Mouse (Mus musculus): ENCODE measurements around the gene Tor3a. TPM values are rescaled to one million over a fixed set of nuclear protein-coding genes. Genes with fewer than 3 reads are reported as not detected.

The Tor3a gene
- polyA plus RNA-seq, 1 experiment from 2014 or later: 5.1 TPM

DNA sequence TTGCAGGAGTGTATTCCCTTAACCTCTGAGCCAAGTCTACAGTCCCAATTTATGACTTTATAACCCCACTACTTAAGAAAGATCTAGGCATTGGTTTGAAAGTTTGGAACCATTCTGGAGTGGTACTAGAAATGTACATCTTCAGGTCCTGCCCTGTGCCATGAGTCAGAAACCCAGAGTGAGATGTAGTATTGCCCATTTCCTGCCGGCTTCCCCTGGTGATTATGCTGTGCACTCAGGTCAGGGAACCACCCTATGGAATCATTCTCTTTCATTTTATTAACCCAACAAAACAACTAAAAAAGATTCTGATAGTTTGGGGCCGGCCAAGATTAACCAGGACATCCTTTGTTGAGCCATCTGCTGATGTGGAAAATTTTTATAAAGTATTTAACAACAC is 68.2 kb downstream of the Tor3a start:
- no peak overlapping the region for H3K4me3 ChIP-seq
- no peak for ATAC-seq (ENCODE audit: extremely low read depth, insufficient number of reproducible peaks, low FRiP score, low TSS enrichment)
- WGBS: 64% methylated on average over 2 of the region's 2 CpGs
- 0 out of 2 replicates have a peak overlapping the region, but pooled peaks have one; percentile 19 for H3K9ac ChIP-seq
- no peaks in the 10 kb centered on the region for H3K27me3 ChIP-seq (replicated peaks)
- H3K4me2 ChIP-seq: no peak overlapping the region
- H3K9me3 ChIP-seq: no peaks in the 10 kb centered on the region
- peaks cover 28% of the 10 kb centered on the region for H3K4me1 ChIP-seq
- H3K27ac ChIP-seq (replicated peaks): peak overlapping the region; percentile 36; the same call in 1 of the 2 replicates
- H3K36me3 ChIP-seq: no peaks in the 10 kb centered on the region; the same call in 1 of the 2 replicates

DNA sequence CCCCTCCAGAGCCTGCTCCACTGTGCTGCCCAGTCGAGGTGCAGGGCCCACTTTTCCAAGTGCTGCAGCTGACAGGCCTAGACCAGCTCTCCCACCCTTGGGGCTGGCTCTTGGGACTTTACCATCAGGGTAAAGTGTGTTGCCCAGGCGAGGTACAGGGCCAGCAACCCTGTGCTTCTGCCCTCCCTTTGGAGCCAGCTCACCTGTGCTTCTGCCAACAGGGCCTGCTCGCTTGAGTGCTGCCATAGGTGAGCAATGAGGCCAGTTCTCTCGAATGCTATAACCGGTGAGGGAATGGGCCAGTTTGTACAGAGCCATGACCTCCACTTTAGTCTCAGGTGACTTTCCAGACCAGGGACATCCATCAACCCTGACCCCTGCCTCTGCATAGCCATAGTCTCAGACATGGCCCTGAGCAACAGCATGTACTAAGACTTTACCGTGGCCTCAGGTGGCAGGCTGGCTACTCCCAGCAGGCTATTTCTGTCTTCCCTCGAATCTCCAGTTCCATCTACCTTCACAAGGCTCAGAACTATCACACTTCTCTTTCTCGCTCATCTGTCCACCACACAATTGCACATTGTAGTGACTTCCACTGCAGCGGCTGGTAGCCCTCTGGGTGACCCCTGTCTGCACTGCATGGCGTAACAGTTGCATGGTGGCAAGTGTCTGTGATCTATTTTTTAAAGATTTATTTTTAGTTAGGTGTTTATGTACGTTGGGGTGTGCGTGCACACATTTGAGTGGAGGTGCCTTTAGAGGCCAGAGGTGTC is 68.9 kb downstream of the Tor3a start:
- peaks cover 28% of the 10 kb centered on the region for H3K4me1 ChIP-seq
- peak overlapping the region; percentile 36; the same call in 1 of the 2 replicates for H3K27ac ChIP-seq (replicated peaks)
- WGBS: 57% methylated on average over 12 of the region's 12 CpGs
- ATAC-seq (ENCODE audit: extremely low read depth, insufficient number of reproducible peaks, low FRiP score, low TSS enrichment): no peak
- H3K4me2 ChIP-seq: no peak overlapping the region
- H3K36me3 ChIP-seq: no peaks in the 10 kb centered on the region
- H3K9ac ChIP-seq: 0 out of 2 replicates have a peak overlapping the region, but pooled peaks have one; percentile 19
- H3K4me3 ChIP-seq: no peak overlapping the region
- no peaks in the 10 kb centered on the region for H3K27me3 ChIP-seq (replicated peaks)
- no peaks in the 10 kb centered on the region for H3K9me3 ChIP-seq

Other genes with a start within 250 kb of the Tor3a start
- gene Soat1, start 200.0 kb downstream of the Tor3a start, polyA plus RNA-seq (2015; fragmentation: Nextera tagmentation; extraction: Ambion mirVana): 33.1 and 36.3 TPM in 2 replicates
- gene Gm10031, start 150.3 kb downstream of the Tor3a start, polyA plus RNA-seq (2015; fragmentation: Nextera tagmentation; extraction: Ambion mirVana): 0.31 and 0.61 TPM in 2 replicates
- gene Abl2, start 115.6 kb downstream of the Tor3a start, polyA plus RNA-seq (2015; fragmentation: Nextera tagmentation; extraction: Ambion mirVana): 2.4 and 2.9 TPM in 2 replicates
- 20.2 and 21.4 TPM in 2 replicates for gene Fam20b, start 44.7 kb upstream of the Tor3a start, polyA plus RNA-seq (2015; fragmentation: Nextera tagmentation; extraction: Ambion mirVana)
- 2.7 and 2.8 TPM in 2 replicates for gene Angptl1, start 164.2 kb upstream of the Tor3a start, polyA plus RNA-seq (2015; fragmentation: Nextera tagmentation; extraction: Ambion mirVana)